Mouse (Mus musculus): ENCODE measurements at regions not wholly inside any gene's neighbourhood (a gene's known extent, or its start where the extent isn't known, plus 50 kb on each side); places are given as distances from the start of the nearest gene placed in this dataset.

GRCm38 (mm10) chr7:71411293-71412011 lies 60.2 kb upstream of the Gm10295 start:
- no peak for DNase-seq

- no peak for DNase-seq
Measured at GRCm38 (mm10) chr7:71409903-71410302, 58.6 kb upstream of the Gm10295 start.

DNA sequence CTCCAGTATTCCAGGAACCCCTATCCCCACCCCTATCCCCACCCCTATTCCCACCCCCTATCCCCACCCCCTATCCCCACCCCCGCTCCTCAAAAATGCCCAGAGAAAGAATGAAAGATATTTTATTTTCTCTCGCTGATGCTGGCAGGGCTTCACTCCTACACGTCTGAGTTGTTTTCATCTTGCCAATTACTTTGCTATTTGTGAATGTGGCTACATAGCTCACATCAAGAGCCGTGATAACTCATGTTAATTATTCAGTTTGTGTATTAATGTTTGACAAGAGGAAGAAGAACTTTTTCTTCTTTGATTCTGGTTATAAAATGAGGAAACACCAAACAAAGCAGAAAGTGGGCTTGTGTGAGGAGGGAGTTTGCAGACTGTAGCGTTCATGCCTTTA lies 57.8 kb upstream of the Gm10295 start:
- no peak for DNase-seq

- DNase-seq: no peak
Measured at GRCm38 (mm10) chr7:71406283-71406682, 55.0 kb upstream of the Gm10295 start.
